Mouse (Mus musculus) liver, adult 2 months (tissue): ENCODE data around the gene Alg14. TPM values are rescaled to one million over a fixed set of nuclear protein-coding genes. Genes with fewer than 3 reads are reported as not detected.

Experiments used
- DNase-seq: peaks from one replicate; pipeline ENCODE4 v3.0.0-alpha.2; 2011; ENCODE audit warnings: low read depth, low spot score; ENCODE audit errors: extremely low read depth
- H3K27ac ChIP-seq: fragments of 200-500 bp; replicated peaks from 2 replicates; pipeline ENCODE4 v1.5.1; 2012; ENCODE audit warnings: low read depth, mild to moderate bottlenecking, control low read depth, inconsistent platforms, low read length; ENCODE audit not compliant: insufficient read depth
- H3K27me3 ChIP-seq: fragments of 200-500 bp; 2 replicates; pipeline ENCODE4 v1.6.1; 2012; ENCODE audit warnings: mild to moderate bottlenecking, moderate library complexity, low read length, inconsistent platforms; ENCODE audit not compliant: control insufficient read depth, insufficient read depth
- H3K36me3 ChIP-seq: fragments of 200-500 bp; 2 replicates; pipeline ENCODE4 v1.6.1; 2012; ENCODE audit warnings: low read length, inconsistent platforms; ENCODE audit not compliant: control insufficient read depth, insufficient read depth
- H3K4me1 ChIP-seq: fragments of 200-500 bp; 2 replicates; pipeline ENCODE4 v1.6.1; 2011; ENCODE audit warnings: low read length; ENCODE audit not compliant: control insufficient read depth, insufficient read depth
- H3K4me3 ChIP-seq: fragments of 200-500 bp; 2 replicates; pipeline ENCODE4 v1.5.1; 2011; ENCODE audit warnings: low read depth, mild to moderate bottlenecking, control low read depth, low read length, moderate library complexity; ENCODE audit not compliant: insufficient read depth
- H3K79me2 ChIP-seq: fragments of 200-500 bp; 2 replicates; pipeline ENCODE4 v1.6.1; 2012; ENCODE audit warnings: inconsistent platforms, mild to moderate bottlenecking, low read length, moderate library complexity; ENCODE audit not compliant: control insufficient read depth, insufficient read depth
- H3K9ac ChIP-seq: fragments of 200-500 bp; 2 replicates; pipeline ENCODE4 v1.6.1; 2012; ENCODE audit warnings: low read depth, mild to moderate bottlenecking, control low read depth, inconsistent platforms, low read length
- CTCF ChIP-seq: fragments of 200-500 bp; IDR thresholded peaks from 2 replicates; pipeline ENCODE4 v1.5.1; 2011; ENCODE audit warnings: low read depth, low read length, control low read depth
- POLR2A ChIP-seq: fragments of 200-500 bp; IDR thresholded peaks from 2 replicates; pipeline ENCODE4 v1.6.1; 2011; ENCODE audit warnings: low read length, control low read depth; ENCODE audit not compliant: insufficient read depth; ENCODE audit errors: extremely low read depth
- WGBS: fragments of 180-500 bp; shearing (Covaris S2); methylation state at CpG from one replicate; pipeline ENCODE4 v1.1.7; 2018; 5-methylcytosine and 5-hydroxymethylcytosine counted together
- polyA plus RNA-seq: library from polyadenylated mRNA; depleted of rRNA; stranded (reverse); fragments of >200 nt; gene quantifications from 2 replicates; pipeline ENCODE4 v1.2.3, GENCODE M21; 2012; rRNA removed
- total RNA-seq: library from RNA; depleted of rRNA; stranded (reverse); fragments of >200 nt; gene quantifications from 2 replicates; pipeline ENCODE4 v1.2.3, GENCODE M21; 2014; rRNA removed

Gene Alg14
- total and polyA plus RNA-seq, 2 experiments = 12.6 to 24.3 TPM

- Histone ChIP-seq H3K36me3 (no peaks in the 10 kb centered on the region), H3K4me1 (no peaks in the 10 kb centered on the region), H3K9ac (no peak overlapping the region), H3K79me2 (no peaks in the 10 kb centered on the region), H3K27me3 (no peaks in the 10 kb centered on the region), H3K27ac (no peak overlapping the region), H3K4me3 (no peak overlapping the region)
- WGBS = 97% methylated on average over 5 of the region's 5 CpGs
- TF ChIP-seq CTCF = no peak
- no peak for DNase-seq
Measured at GRCm38 (mm10) chr3:121405101-121405500, 113.5 kb downstream of the Alg14 start.

DNA sequence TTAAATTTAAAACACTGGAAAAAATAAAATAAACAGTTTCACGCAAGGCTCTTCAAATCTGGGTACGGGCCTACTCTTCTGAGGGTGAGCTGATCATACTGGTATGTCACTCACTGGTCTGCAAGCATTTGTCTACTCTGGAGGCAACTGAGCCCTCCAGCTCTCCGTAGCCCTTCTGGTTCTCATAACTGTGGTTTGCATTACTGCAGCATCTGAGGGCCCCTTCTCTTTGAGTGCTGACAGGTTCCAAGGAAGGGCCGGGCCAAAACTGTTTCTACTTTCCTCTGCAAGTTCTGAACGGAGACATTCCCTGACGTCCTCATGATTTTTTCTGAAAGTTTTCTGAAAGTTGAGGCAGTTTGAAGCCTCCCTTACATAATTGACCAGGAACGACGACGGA lies 115.8 kb downstream of the Alg14 start:
- Histone ChIP-seq H3K27ac (no peak overlapping the region), H3K4me1 (no peaks in the 10 kb centered on the region), H3K36me3 (no peaks in the 10 kb centered on the region), H3K79me2 (no peaks in the 10 kb centered on the region), H3K27me3 (no peaks in the 10 kb centered on the region), H3K4me3 (no peak overlapping the region), H3K9ac (no peak overlapping the region)
- 79% methylated on average over 9 of the region's 9 CpGs for WGBS
- TF ChIP-seq CTCF (no peak), POLR2A (no peak)
- DNase-seq = no peak

GRCm38 (mm10) chr3:121408386-121408785 lies 116.8 kb downstream of the Alg14 start:
- no peak overlapping the region for H3K27ac ChIP-seq
- 78% methylated on average over 3 of the region's 3 CpGs for WGBS
- TF ChIP-seq POLR2A = no peak
- TF ChIP-seq CTCF = no peak
- no peak for DNase-seq
- no peaks in the 10 kb centered on the region for H3K79me2 ChIP-seq
- no peak overlapping the region for H3K4me3 ChIP-seq
- H3K27me3 ChIP-seq = no peaks in the 10 kb centered on the region
- no peaks in the 10 kb centered on the region for H3K4me1 ChIP-seq
- no peak overlapping the region for H3K9ac ChIP-seq
- no peaks in the 10 kb centered on the region for H3K36me3 ChIP-seq

GRCm38 (mm10) chr3:121411450-121411849 lies 119.9 kb downstream of the Alg14 start:
- 74% methylated on average over 6 of the region's 6 CpGs for WGBS
- H3K4me1 ChIP-seq = no peaks in the 10 kb centered on the region; the same call in 1 of the 2 replicates
- no peak overlapping the region for H3K4me3 ChIP-seq
- no peaks in the 10 kb centered on the region for H3K27me3 ChIP-seq
- no peaks in the 10 kb centered on the region for H3K79me2 ChIP-seq
- no peaks in the 10 kb centered on the region for H3K36me3 ChIP-seq
- H3K9ac ChIP-seq = no peak overlapping the region
- H3K27ac ChIP-seq = no peak overlapping the region
- TF ChIP-seq POLR2A (no peak), CTCF (no peak)
- no peak for DNase-seq

Other genes with a start within 250 kb of the Alg14 start
- 10.5 and 12.9 TPM in 2 replicates for gene Rwdd3, start 120.1 kb upstream of the Alg14 start, total RNA-seq
- gene Rwdd3, start 120.1 kb upstream of the Alg14 start, polyA plus RNA-seq = 2.5 and 3.5 TPM in 2 replicates
- gene Tmem56, start 8.7 kb upstream of the Alg14 start, total RNA-seq = 130 and 150 TPM in 2 replicates
- gene Tmem56, start 8.7 kb upstream of the Alg14 start, polyA plus RNA-seq = 24.1 and 27.2 TPM in 2 replicates
- gene Cnn3, start 134.7 kb downstream of the Alg14 start, total RNA-seq = 146 and 163 TPM in 2 replicates
- gene Cnn3, start 134.7 kb downstream of the Alg14 start, polyA plus RNA-seq = 92.4 and 116 TPM in 2 replicates
- 6.2 and 6.6 TPM in 2 replicates for gene Slc44a3, start 240.6 kb downstream of the Alg14 start, total RNA-seq
- 4.3 and 4.7 TPM in 2 replicates for gene Slc44a3, start 240.6 kb downstream of the Alg14 start, polyA plus RNA-seq